8 mouse cellular contexts compared by ENCODE assay signal in genomic region chr17:28517956-28518614, GRCm38 (mm10). TPM values are rescaled to one million over a fixed set of nuclear protein-coding genes. Genes with fewer than 3 reads are reported as not detected.
DNase-seq lines count a peak whose midpoint lies in the region; ATAC-seq lines count a peak whose summit lies in the region.

No protein-coding gene starts in this region.

- H3K4me1 ChIP-seq in forebrain, embryonic 12.5 days: peaks cover 24% of the 10 kb centered on the region

- no peaks in the 10 kb centered on the region for H3K36me3 ChIP-seq in forebrain, embryonic 12.5 days (replicated peaks)

- H3K9ac ChIP-seq in forebrain, embryonic 12.5 days: peak overlapping the region; percentile 63

- peak overlapping the region; percentile 83 for H3K4me2 ChIP-seq in forebrain, embryonic 12.5 days

- intact Hi-C loops in heart, postnatal 25 days (cut with DNase I): no loop called here

- H3K27ac ChIP-seq in forebrain, embryonic 12.5 days: peak overlapping the region; percentile 89

- ATAC-seq in forebrain, embryonic 12.5 days (ENCODE audit: low FRiP score): peak; percentile 75
- peak; percentile 25; the same call in 1 of the 2 replicates for ATAC-seq in neutrophil, adult 5-6 weeks (ENCODE audit: extremely low read depth, insufficient number of reproducible peaks, low FRiP score, poor library complexity, severe bottlenecking)

- H3K4me3 ChIP-seq in forebrain, embryonic 12.5 days (replicated peaks): peak overlapping the region; percentile 48

- no peaks in the 10 kb centered on the region for H3K9me3 ChIP-seq in forebrain, embryonic 12.5 days

- H3K27me3 ChIP-seq in forebrain, embryonic 12.5 days: peaks cover 57% of the 10 kb centered on the region

- peak; percentile 49 for DNase-seq in CD8-positive naive resting alpha-beta T cell, adult 2 months (ENCODE audit: low read depth in 2 of 2, low spot score in 2 of 2)
- DNase-seq in brain, adult 2 months (ENCODE audit: low read depth, low spot score): peak; percentile 93
- DNase-seq in heart, postnatal 25 days (ENCODE audit: low spot score): peak; percentile 93
- DNase-seq in layer of hippocampus, adult 18-20 months (ENCODE audit: low spot score in 2 of 2): peak; percentile 82 to 94
- peak; percentile 94 to 96 for DNase-seq in lung, adult 18-20 months
- DNase-seq in thymus, postnatal 0 days (ENCODE audit: low spot score): peak; percentile 79

- 1% methylated on average over 42 of the region's 46 CpGs for WGBS in forebrain, embryonic 12.5 days

RNA-seq across cellular contexts. Expression of gene Fkbp5, which starts 0.8 kb away (rescaled TPM):
- 34.9 and 37.4 TPM in 2 replicates for polyA plus RNA-seq in forebrain, embryonic 12.5 days (2016; fragmentation: Nextera tagmentation; extraction: Ambion mirVana)
- total RNA-seq in heart, postnatal 25 days (2021): 10 to 100 TPM; 33.0 to 41.0 TPM
- total RNA-seq in layer of hippocampus, adult 18-20 months (2021): 10 to 100 TPM; 81.9 to 84.3 TPM
- 18.0 and 19.4 TPM in 2 replicates for total RNA-seq in neutrophil, adult 5-6 weeks (2017)
- 121 and 124 TPM in 2 replicates for polyA plus RNA-seq in thymus, postnatal 0 days (2015; fragmentation: Nextera tagmentation; extraction: Ambion mirVana)

RNA-seq across cellular contexts. Expression of gene Armc12, which starts 12.5 kb away (rescaled TPM):
- polyA plus RNA-seq in forebrain, embryonic 12.5 days (2016; fragmentation: Nextera tagmentation; extraction: Ambion mirVana): not detected in 2 replicates
- not detected for total RNA-seq in heart, postnatal 25 days (2021)
- not detected for total RNA-seq in layer of hippocampus, adult 18-20 months (2021)
- total RNA-seq in neutrophil, adult 5-6 weeks (2017): 0.61 TPM in 1 of 2 replicates, not detected in the other
- polyA plus RNA-seq in thymus, postnatal 0 days (2015; fragmentation: Nextera tagmentation; extraction: Ambion mirVana): not detected in 2 replicates

RNA-seq across cellular contexts. Expression of gene Clpsl2, which starts 31.1 kb away (rescaled TPM):
- polyA plus RNA-seq in forebrain, embryonic 12.5 days (2016; fragmentation: Nextera tagmentation; extraction: Ambion mirVana): not detected in 2 replicates
- total RNA-seq in heart, postnatal 25 days (2021): not detected
- total RNA-seq in layer of hippocampus, adult 18-20 months (2021): not detected
- total RNA-seq in neutrophil, adult 5-6 weeks (2017): not detected in 2 replicates
- not detected in 2 replicates for polyA plus RNA-seq in thymus, postnatal 0 days (2015; fragmentation: Nextera tagmentation; extraction: Ambion mirVana)

RNA-seq across cellular contexts. Expression of gene Clps, which starts 42.5 kb away (rescaled TPM):
- not detected in 2 replicates for polyA plus RNA-seq in forebrain, embryonic 12.5 days (2016; fragmentation: Nextera tagmentation; extraction: Ambion mirVana)
- total RNA-seq in heart, postnatal 25 days (2021): not detected
- total RNA-seq in layer of hippocampus, adult 18-20 months (2021): not detected
- total RNA-seq in neutrophil, adult 5-6 weeks (2017): not detected in 2 replicates
- polyA plus RNA-seq in thymus, postnatal 0 days (2015; fragmentation: Nextera tagmentation; extraction: Ambion mirVana): 1.4 and 1.9 TPM in 2 replicates

RNA-seq across cellular contexts. Expression of gene Lhfpl5, which starts 57.4 kb away (rescaled TPM):
- polyA plus RNA-seq in forebrain, embryonic 12.5 days (2016; fragmentation: Nextera tagmentation; extraction: Ambion mirVana): 1.3 and 1.5 TPM in 2 replicates
- not detected for total RNA-seq in heart, postnatal 25 days (2021)
- total RNA-seq in layer of hippocampus, adult 18-20 months (2021): 1 to 10 TPM; 3.8 to 3.9 TPM
- not detected in 2 replicates for total RNA-seq in neutrophil, adult 5-6 weeks (2017)
- 0.27 TPM in 1 of 2 replicates, not detected in the other for polyA plus RNA-seq in thymus, postnatal 0 days (2015; fragmentation: Nextera tagmentation; extraction: Ambion mirVana)

Comparison
In these comparisons a context has a peak if more than half of its experiments do, and no peak if none do; other contexts are left out.
1. Peak in every context shown above with its lines: DNase-seq, ATAC-seq, H3K4me3 ChIP-seq and H3K27ac ChIP-seq.